Mouse (Mus musculus) hindbrain, embryonic 10.5 days (tissue): ENCODE measurements at regions not wholly inside any gene's neighbourhood (a gene's known extent, or its start where the extent isn't known, plus 50 kb on each side); places are given as distances from the start of the nearest gene placed in this dataset.

Experiments used
- DNase-seq: peaks from one replicate; pipeline ENCODE4 v3.0.0-alpha.2; 2017; ENCODE audit warnings: low spot score
- H3K27ac ChIP-seq: fragments of 300-500 bp; sonication (generic); 2 replicates; pipeline ENCODE4 v1.5.1; 2016; ENCODE audit warnings: mild to moderate bottlenecking, moderate library complexity
- H3K27me3 ChIP-seq: fragments of 300-500 bp; sonication (generic); 2 replicates; pipeline ENCODE4 v1.6.1; 2016; ENCODE audit warnings: mild to moderate bottlenecking; ENCODE audit not compliant: poor library complexity, insufficient read depth, severe bottlenecking
- H3K36me3 ChIP-seq: fragments of 300-500 bp; sonication (generic); 2 replicates; pipeline ENCODE4 v1.6.1; 2016; ENCODE audit warnings: mild to moderate bottlenecking, moderate library complexity
- H3K4me1 ChIP-seq: fragments of 300-500 bp; sonication (generic); replicated peaks from 2 replicates; pipeline ENCODE4 v1.6.1; 2016; ENCODE audit warnings: mild to moderate bottlenecking
- H3K4me3 ChIP-seq: fragments of 300-500 bp; sonication (generic); 2 replicates; pipeline ENCODE4 v1.5.1; 2016; ENCODE audit warnings: mild to moderate bottlenecking, moderate library complexity
- H3K9me3 ChIP-seq: fragments of 300-500 bp; sonication (generic); 2 replicates; pipeline ENCODE4 v1.6.1; 2016; ENCODE audit warnings: mild to moderate bottlenecking, moderate library complexity
- WGBS: fragments of 180-500 bp; shearing (Covaris S2); methylation state at CpG from one replicate; pipeline ENCODE4 v1.1.7; 2016; 5-methylcytosine and 5-hydroxymethylcytosine counted together

- no peak for DNase-seq
- WGBS = 14% methylated on average over 7 of the region's 7 CpGs
- H3K4me1 ChIP-seq = peaks cover 34% of the 10 kb centered on the region
- 0 out of 2 replicates have a peak overlapping the region, but pooled peaks have one; percentile 13 for H3K4me3 ChIP-seq
- no peaks in the 10 kb centered on the region for H3K9me3 ChIP-seq
- no peaks in the 10 kb centered on the region for H3K36me3 ChIP-seq
- H3K27me3 ChIP-seq = peaks cover 13% of the 10 kb centered on the region
- peak overlapping the region; percentile 24 for H3K27ac ChIP-seq
Measured at GRCm38 (mm10) chr11:114478736-114479135, 189.6 kb upstream of the Rpl38 start.

- WGBS = 66% methylated on average over 3 of the region's 3 CpGs
- H3K36me3 ChIP-seq = no peaks in the 10 kb centered on the region
- no peak overlapping the region for H3K27ac ChIP-seq
- DNase-seq = peak; percentile 35
- H3K4me1 ChIP-seq = peaks cover 43% of the 10 kb centered on the region
- peaks cover 25% of the 10 kb centered on the region for H3K27me3 ChIP-seq
- H3K4me3 ChIP-seq = no peak overlapping the region
- no peaks in the 10 kb centered on the region for H3K9me3 ChIP-seq
Measured at GRCm38 (mm10) chr11:114477365-114477764, 191.0 kb upstream of the Rpl38 start.

- Histone ChIP-seq H3K27ac (peak overlapping the region; percentile 24), H3K9me3 (no peaks in the 10 kb centered on the region), H3K36me3 (no peaks in the 10 kb centered on the region), H3K4me3 (peak overlapping the region; percentile 33), H3K4me1 (peaks cover 48% of the 10 kb centered on the region), H3K27me3 (peaks cover 46% of the 10 kb centered on the region; the same call in 1 of the 2 replicates)
- 8% methylated on average over 22 of the region's 22 CpGs for WGBS
- peak; percentile 43 for DNase-seq
Measured at GRCm38 (mm10) chr11:114472501-114473260, 195.6 kb upstream of the Rpl38 start.

- peak; percentile 61 for DNase-seq
- Histone ChIP-seq H3K27ac (peak overlapping the region; percentile 70), H3K4me1 (peaks cover 49% of the 10 kb centered on the region), H3K4me3 (peak overlapping the region; percentile 23; the same call in 1 of the 2 replicates), H3K9me3 (no peaks in the 10 kb centered on the region), H3K36me3 (no peaks in the 10 kb centered on the region), H3K27me3 (peaks cover 74% of the 10 kb centered on the region)
- 2% methylated on average over 8 of the region's 8 CpGs for WGBS
Measured at GRCm38 (mm10) chr11:114468394-114468793, 199.9 kb upstream of the Rpl38 start.

GRCm38 (mm10) chr11:114467803-114468202 lies 200.5 kb upstream of the Rpl38 start:
- Histone ChIP-seq H3K9me3 (no peaks in the 10 kb centered on the region), H3K4me3 (peak overlapping the region; percentile 16; the same call in 1 of the 2 replicates), H3K27ac (peak overlapping the region; percentile 60), H3K27me3 (peaks cover 68% of the 10 kb centered on the region), H3K4me1 (peaks cover 45% of the 10 kb centered on the region), H3K36me3 (no peaks in the 10 kb centered on the region)
- peak; percentile 33 for DNase-seq
- 17% methylated on average over 8 of the region's 8 CpGs for WGBS

- 82% methylated on average over 5 of the region's 5 CpGs for WGBS
- Histone ChIP-seq H3K27me3 (peaks cover 54% of the 10 kb centered on the region), H3K4me1 (peaks cover 35% of the 10 kb centered on the region), H3K4me3 (no peak overlapping the region), H3K27ac (peak overlapping the region; percentile 3; the same call in 1 of the 2 replicates), H3K36me3 (no peaks in the 10 kb centered on the region), H3K9me3 (no peaks in the 10 kb centered on the region)
- DNase-seq = no peak
Measured at GRCm38 (mm10) chr11:114465486-114465885, 202.8 kb upstream of the Rpl38 start.

GRCm38 (mm10) chr11:114462755-114463374 lies 205.5 kb upstream of the Rpl38 start:
- peaks cover 31% of the 10 kb centered on the region for H3K27me3 ChIP-seq
- 29% methylated on average over 6 of the region's 6 CpGs for WGBS
- H3K36me3 ChIP-seq = no peaks in the 10 kb centered on the region
- no peak overlapping the region for H3K27ac ChIP-seq
- H3K9me3 ChIP-seq = no peaks in the 10 kb centered on the region
- DNase-seq = peak; percentile 49
- peaks cover 23% of the 10 kb centered on the region for H3K4me1 ChIP-seq
- H3K4me3 ChIP-seq = no peak overlapping the region

GRCm38 (mm10) chr11:114454876-114455330 lies 213.4 kb upstream of the Rpl38 start:
- no peak for DNase-seq
- Histone ChIP-seq H3K4me3 (no peak overlapping the region), H3K4me1 (peaks cover 19% of the 10 kb centered on the region), H3K36me3 (no peaks in the 10 kb centered on the region), H3K27ac (no peak overlapping the region), H3K27me3 (peaks cover 4% of the 10 kb centered on the region; the same call in 1 of the 2 replicates), H3K9me3 (no peaks in the 10 kb centered on the region)
- WGBS = 59% methylated on average over 12 of the region's 12 CpGs

- DNase-seq = no peak
- Histone ChIP-seq H3K4me3 (no peak overlapping the region), H3K4me1 (peaks cover 37% of the 10 kb centered on the region), H3K27ac (no peak overlapping the region), H3K9me3 (no peaks in the 10 kb centered on the region), H3K36me3 (no peaks in the 10 kb centered on the region), H3K27me3 (peaks cover 13% of the 10 kb centered on the region)
- 48% methylated on average over 13 of the region's 13 CpGs for WGBS
Measured at GRCm38 (mm10) chr11:114448776-114449401, 219.4 kb upstream of the Rpl38 start.

GRCm38 (mm10) chr11:114447461-114447847 lies 220.9 kb upstream of the Rpl38 start:
- 88% methylated on average over 5 of the region's 5 CpGs for WGBS
- no peak overlapping the region for H3K4me3 ChIP-seq

GRCm38 (mm10) chr11:114446617-114447460 lies 221.5 kb upstream of the Rpl38 start:
- DNase-seq = peak; percentile 51
- H3K9me3 ChIP-seq = no peaks in the 10 kb centered on the region
- H3K36me3 ChIP-seq = no peaks in the 10 kb centered on the region
- peaks cover 29% of the 10 kb centered on the region for H3K27me3 ChIP-seq
- 8% methylated on average over 23 of the region's 23 CpGs for WGBS
- peak overlapping the region; percentile 47 for H3K4me3 ChIP-seq
- peaks cover 44% of the 10 kb centered on the region for H3K4me1 ChIP-seq
- peak overlapping the region; percentile 78 for H3K27ac ChIP-seq

More at GRCm38 (mm10) chr11:114447461-114447847, 220.9 kb upstream of the Rpl38 start:
- H3K36me3 ChIP-seq = no peaks in the 10 kb centered on the region
- peaks cover 39% of the 10 kb centered on the region for H3K4me1 ChIP-seq
- H3K9me3 ChIP-seq = no peaks in the 10 kb centered on the region
- no peak overlapping the region for H3K27ac ChIP-seq
- DNase-seq = no peak
- peaks cover 27% of the 10 kb centered on the region for H3K27me3 ChIP-seq

GRCm38 (mm10) chr11:114446075-114446616 lies 222.2 kb upstream of the Rpl38 start:
- 7% methylated on average over 8 of the region's 8 CpGs for WGBS
- Histone ChIP-seq H3K27ac (peak overlapping the region; percentile 78; the same call in 1 of the 2 replicates), H3K4me1 (peaks cover 44% of the 10 kb centered on the region), H3K27me3 (peaks cover 29% of the 10 kb centered on the region), H3K36me3 (no peaks in the 10 kb centered on the region), H3K4me3 (peak overlapping the region; percentile 47), H3K9me3 (no peaks in the 10 kb centered on the region)
- peak; percentile 10 for DNase-seq
